Mouse (Mus musculus): ENCODE measurements around the gene Gad2. TPM values are rescaled to one million over a fixed set of nuclear protein-coding genes. Genes with fewer than 3 reads are reported as not detected.

The Gad2 gene
- total and polyA plus RNA-seq, 3 experiments = 0.01 to 0.04 TPM; not detected in 1

DNA sequence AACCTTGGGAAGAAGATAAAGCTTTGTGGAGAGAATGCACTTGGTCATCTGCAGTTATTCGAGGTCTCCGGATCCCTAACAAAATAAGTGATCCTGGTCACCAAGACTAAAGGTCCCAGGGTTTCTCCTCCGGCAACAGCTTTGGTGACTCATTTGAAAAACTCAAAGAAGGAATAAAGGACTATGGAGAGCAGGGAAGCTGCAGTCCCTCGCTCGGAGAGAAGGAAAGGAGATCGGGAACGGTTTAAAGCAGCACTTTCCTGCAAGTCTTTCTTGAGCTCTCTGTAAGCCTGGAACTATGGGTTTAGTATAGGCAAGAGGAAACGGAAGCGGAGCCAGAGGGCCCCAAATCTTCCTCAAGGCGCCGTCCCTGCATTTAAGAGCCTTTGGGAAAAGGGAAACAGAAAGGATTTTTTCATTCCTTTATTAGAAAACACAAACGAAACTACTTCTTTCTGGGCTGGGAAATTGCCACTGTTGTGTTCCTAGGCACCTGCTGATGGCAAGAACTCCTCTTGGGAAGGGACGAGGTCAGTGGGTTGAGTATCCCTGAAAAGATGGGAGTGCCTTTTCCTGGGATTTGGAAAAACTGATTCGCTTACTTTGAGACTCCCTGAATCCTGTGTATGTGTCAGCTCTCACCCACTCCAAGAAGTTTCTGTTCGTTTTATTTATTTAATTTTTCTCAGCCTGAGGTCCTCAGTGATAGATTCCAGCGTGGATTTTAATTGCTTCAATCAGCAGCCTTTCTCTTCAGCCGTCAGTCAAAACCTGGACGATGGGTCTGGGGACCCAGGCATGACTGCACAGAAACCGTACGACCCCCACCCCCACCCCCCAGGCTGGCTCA is 802 bp upstream of the Gad2 start:
- TF ChIP-seq ETS1 (IDR thresholded peaks at IDR 0.05; ENCODE audit: low read depth, low read length) (no peak), MYB (IDR thresholded peaks at IDR 0.05; ENCODE audit: low read depth, low read length) (no peak), MEF2A (IDR thresholded peaks at IDR 0.05; ENCODE audit: extremely low read depth, insufficient replicate concordance, low read depth, low read length, poor library complexity, severe bottlenecking) (no peak), MAFK (IDR thresholded peaks at IDR 0.05; ENCODE audit: borderline replicate concordance, low read depth, low read length) (no peak), HCFC1 (IDR thresholded peaks at IDR 0.05; ENCODE audit: low read depth, low read length) (no peak), EP300 (IDR thresholded peaks at IDR 0.05; ENCODE audit: low read depth in 1 of 2, low read length in 2 of 2) (no peak), USF2 (IDR thresholded peaks at IDR 0.05; ENCODE audit: borderline replicate concordance in 1 of 2, insufficient read depth in 1 of 2, low read depth in 1 of 2, low read length in 2 of 2) (no peak), TBP (IDR thresholded peaks at IDR 0.05; ENCODE audit: low read depth, low read length) (no peak), RAD21 (IDR thresholded peaks at IDR 0.05; ENCODE audit: low read depth, low read length) (no peak), ELF1 (IDR thresholded peaks at IDR 0.05; ENCODE audit: low read depth, low read length) (no peak), E2F4 (IDR thresholded peaks at IDR 0.05; ENCODE audit: borderline replicate concordance, low read depth, low read length) (no peak), JUND (IDR thresholded peaks at IDR 0.05; ENCODE audit: low read depth, low read length) (no peak), POLR2AphosphoS2 (IDR thresholded peaks at IDR 0.05; ENCODE audit: low read length) (no peak), NRF1 (IDR thresholded peaks at IDR 0.05; ENCODE audit: insufficient read depth, low read depth, low read length, poor library complexity, severe bottlenecking) (no peak), POLR2A (IDR thresholded peaks at IDR 0.05; ENCODE audit: control insufficient read depth in 1 of 2, insufficient read depth in 1 of 2, low read depth in 1 of 2, low read length in 2 of 2, poor library complexity in 1 of 2) (no peak), MAZ (IDR thresholded peaks at IDR 0.05; ENCODE audit: low read depth, low read length) (no peak), KAT2A (conservative IDR thresholded peaks at IDR 0.05; ENCODE audit: low read depth, low read length) (no peak), CTCF (IDR thresholded peaks at IDR 0.05 in 2 of 3, conservative IDR thresholded peaks at IDR 0.05 in 1 of 3; ENCODE audit: control insufficient read depth in 1 of 3, insufficient read depth in 1 of 3, low read depth in 2 of 3, low read length in 3 of 3, poor library complexity in 1 of 3, severe bottlenecking in 1 of 3) (no peak)
- Histone ChIP-seq H3K27ac (ENCODE audit: control insufficient read depth, low read depth, low read length) (no peak overlapping the region), H3K4me3 (ENCODE audit: control insufficient read depth in 1 of 2, insufficient read depth in 1 of 2, low read depth in 2 of 2, low read length in 2 of 2) (no peak overlapping the region), H3K9me3 (replicated peaks; ENCODE audit: insufficient read depth, low read length) (no peaks in the 10 kb centered on the region), H3K9ac (ENCODE audit: control insufficient read depth, low read depth, low read length, poor library complexity, severe bottlenecking) (no peak overlapping the region), H3K4me1 (ENCODE audit: control insufficient read depth in 1 of 2, insufficient read depth in 2 of 2, low read length in 2 of 2) (no peaks in the 10 kb centered on the region), H3K36me3 (ENCODE audit: control insufficient read depth in 1 of 2, insufficient read depth in 2 of 2, low read length in 2 of 2) (no peaks in the 10 kb centered on the region), H3K79me2 (ENCODE audit: control insufficient read depth, insufficient read depth, low read length, poor library complexity) (no peaks in the 10 kb centered on the region), H3K27me3 (ENCODE audit: control insufficient read depth in 1 of 2, insufficient read depth in 2 of 2, low read length in 2 of 2) (no peaks in the 10 kb centered on the region; a peak in 1 of 4 replicates)
- DNase-seq (ENCODE audit: low read depth, low spot score) = no peak
